Mouse (Mus musculus) MEL (cell line): ENCODE results near the gene Kcne2. TPM values are rescaled to one million over a fixed set of nuclear protein-coding genes. Genes with fewer than 3 reads are reported as not detected.
A peak's percentile ranks its signal among the peaks of the same experiment; 100 is the strongest.

Source experiments
- DNase-seq: peaks from one replicate; pipeline ENCODE4 v3.0.0; 2011; ENCODE audit warnings: low read depth, low spot score
- H3K27ac ChIP-seq: 2 replicates; pipeline ENCODE4 v1.5.1; 2012; ENCODE audit warnings: low read depth, mild to moderate bottlenecking, control low read depth, low read length, moderate library complexity; ENCODE audit not compliant: control insufficient read depth
- H3K27me3 ChIP-seq, 2 experiments: fragments of 150-350 bp in 1 of 2; sonication (generic) in 1 of 2; 2 replicates each; pipeline ENCODE4 v1.6.1; 2012; ENCODE audit warnings: low read length in 2 of 2, mild to moderate bottlenecking in 2 of 2, improper control_type of control experiment in 1 of 2, moderate library complexity in 1 of 2; ENCODE audit not compliant: insufficient read depth in 2 of 2, control insufficient read depth in 1 of 2
- H3K36me3 ChIP-seq, 2 experiments: 2 replicates each; pipeline ENCODE4 v1.6.1; 2012 to 2014; ENCODE audit warnings: low read length in 2 of 2, improper control_type of control experiment in 1 of 2, inconsistent platforms in 1 of 2, mild to moderate bottlenecking in 1 of 2; ENCODE audit not compliant: insufficient read depth in 2 of 2, control insufficient read depth in 1 of 2
- H3K4me1 ChIP-seq, 2 experiments: fragments of 150-350 bp in 1 of 2; sonication (generic) in 1 of 2; 2 replicates each; pipeline ENCODE4 v1.6.1; 2012; ENCODE audit warnings: low read length in 2 of 2, improper control_type of control experiment in 1 of 2, mild to moderate bottlenecking in 1 of 2; ENCODE audit not compliant: insufficient read depth in 2 of 2, control insufficient read depth in 1 of 2
- H3K4me3 ChIP-seq, 2 experiments: fragments of 150-350 bp in 1 of 2; sonication (generic) in 1 of 2; 2 replicates each; pipeline ENCODE4 v1.5.1; 2012; ENCODE audit warnings: low read depth in 2 of 2, low read length in 2 of 2, mild to moderate bottlenecking in 2 of 2, moderate library complexity in 2 of 2, control low read depth in 1 of 2, improper control_type of control experiment in 1 of 2; ENCODE audit not compliant: control insufficient read depth in 1 of 2, insufficient read depth in 1 of 2
- H3K79me2 ChIP-seq: 2 replicates; pipeline ENCODE4 v1.6.1; 2012; ENCODE audit warnings: mild to moderate bottlenecking, low read length, moderate library complexity; ENCODE audit not compliant: control insufficient read depth, poor library complexity, insufficient read depth
- H3K9ac ChIP-seq: 2 replicates; pipeline ENCODE4 v1.6.1; 2012; ENCODE audit warnings: low read depth, mild to moderate bottlenecking, control low read depth, low read length, moderate library complexity; ENCODE audit not compliant: control insufficient read depth, poor library complexity, severe bottlenecking
- H3K9me3 ChIP-seq: fragments of 150-350 bp; sonication (generic); replicated peaks from 2 replicates; pipeline ENCODE4 v1.6.1; 2012; ENCODE audit warnings: mild to moderate bottlenecking, low read length, improper control_type of control experiment, moderate library complexity; ENCODE audit not compliant: insufficient read depth
- CTCF ChIP-seq, 3 experiments: IDR thresholded peaks in 2 of 3; conservative IDR thresholded peaks in 1 of 3; 2 replicates each; pipeline ENCODE4 v1.5.1; 2011 to 2012; ENCODE audit warnings: low read length in 3 of 3, low read depth in 2 of 3, mild to moderate bottlenecking in 2 of 3, improper control_type of control experiment in 1 of 3, inconsistent platforms in 1 of 3, mixed read lengths in 1 of 3, moderate library complexity in 1 of 3; ENCODE audit not compliant: control insufficient read depth in 1 of 3, insufficient read depth in 1 of 3, poor library complexity in 1 of 3, severe bottlenecking in 1 of 3
- E2F4 ChIP-seq: IDR thresholded peaks from 2 replicates; pipeline ENCODE4 v1.6.1; 2011; ENCODE audit warnings: low read depth, low read length, improper control_type of control experiment, borderline replicate concordance
- ELF1 ChIP-seq: IDR thresholded peaks from 2 replicates; pipeline ENCODE4 v1.6.1; 2014; ENCODE audit warnings: low read depth, mild to moderate bottlenecking, inconsistent platforms, low read length, improper control_type of control experiment, moderate library complexity
- KAT2A ChIP-seq: conservative IDR thresholded peaks from 2 replicates; pipeline ENCODE4 v1.6.1; 2012; ENCODE audit warnings: low read depth, low read length, improper control_type of control experiment, inconsistent platforms
- MEF2A ChIP-seq: IDR thresholded peaks from 2 replicates; pipeline ENCODE4 v1.6.1; 2014; ENCODE audit warnings: low read depth, mild to moderate bottlenecking, inconsistent platforms, low read length, improper control_type of control experiment; ENCODE audit not compliant: poor library complexity, insufficient replicate concordance, severe bottlenecking; ENCODE audit errors: extremely low read depth
- MYB ChIP-seq: IDR thresholded peaks from 2 replicates; pipeline ENCODE4 v1.6.1; 2011; ENCODE audit warnings: mild to moderate bottlenecking, low read depth, low read length, improper control_type of control experiment
- NRF1 ChIP-seq: IDR thresholded peaks from 2 replicates; pipeline ENCODE4 v1.6.1; 2014; ENCODE audit warnings: low read depth, mild to moderate bottlenecking, inconsistent platforms, low read length, improper control_type of control experiment, moderate library complexity; ENCODE audit not compliant: poor library complexity, insufficient read depth, severe bottlenecking
- POLR2AphosphoS2 ChIP-seq: IDR thresholded peaks from 2 replicates; pipeline ENCODE4 v1.6.1; 2011; ENCODE audit warnings: low read length, improper control_type of control experiment
- RAD21 ChIP-seq: IDR thresholded peaks from 2 replicates; pipeline ENCODE4 v1.6.1; 2011; ENCODE audit warnings: mild to moderate bottlenecking, low read depth, low read length, improper control_type of control experiment
- RCOR1 ChIP-seq: IDR thresholded peaks from 2 replicates; pipeline ENCODE4 v1.6.1; 2012; ENCODE audit warnings: low read depth, mild to moderate bottlenecking, inconsistent platforms, low read length, improper control_type of control experiment
- SMC3 ChIP-seq: IDR thresholded peaks from 2 replicates; pipeline ENCODE4 v1.6.1; 2011; ENCODE audit warnings: low read depth, low read length, improper control_type of control experiment
- TCF12 ChIP-seq: IDR thresholded peaks from 2 replicates; pipeline ENCODE4 v1.6.1; 2014; ENCODE audit warnings: low read depth, mild to moderate bottlenecking, inconsistent platforms, low read length, improper control_type of control experiment, moderate library complexity
- USF2 ChIP-seq, 2 experiments: IDR thresholded peaks; 2 replicates each; pipeline ENCODE4 v1.6.1; 2011 to 2012; ENCODE audit warnings: improper control_type of control experiment in 2 of 2, low read length in 2 of 2, borderline replicate concordance in 1 of 2, inconsistent platforms in 1 of 2, low read depth in 1 of 2, mild to moderate bottlenecking in 1 of 2; ENCODE audit not compliant: insufficient read depth in 1 of 2
- ZC3H11A ChIP-seq: IDR thresholded peaks from 2 replicates; pipeline ENCODE4 v1.6.1; 2012; ENCODE audit warnings: low read depth, mild to moderate bottlenecking, inconsistent platforms, low read length, improper control_type of control experiment
- polyA plus RNA-seq, 2 experiments: library from polyadenylated mRNA; stranded (reverse) in 1 of 2; unstranded in 1 of 2; fragments of >175 nt in 1 of 2; fragments of >200 nt in 1 of 2; gene quantifications; 2 replicates each; pipeline versions ENCODE4 v1.2.1 to v1.2.4; 2012; ENCODE audit warnings: low replicate concordance in 2 of 2, low read depth in 1 of 2; ENCODE audit not compliant: insufficient read length in 2 of 2, insufficient read depth in 1 of 2, missing spikeins in 1 of 2
- total RNA-seq: library from RNA; depleted of rRNA; stranded (reverse); fragments of 300-350 nt; gene quantifications from 2 replicates; pipeline ENCODE4 v1.2.3, GENCODE M21; 2012

Kcne2 gene
- total and polyA plus RNA-seq, 3 experiments = 0.06 TPM; not detected in 2

DNA sequence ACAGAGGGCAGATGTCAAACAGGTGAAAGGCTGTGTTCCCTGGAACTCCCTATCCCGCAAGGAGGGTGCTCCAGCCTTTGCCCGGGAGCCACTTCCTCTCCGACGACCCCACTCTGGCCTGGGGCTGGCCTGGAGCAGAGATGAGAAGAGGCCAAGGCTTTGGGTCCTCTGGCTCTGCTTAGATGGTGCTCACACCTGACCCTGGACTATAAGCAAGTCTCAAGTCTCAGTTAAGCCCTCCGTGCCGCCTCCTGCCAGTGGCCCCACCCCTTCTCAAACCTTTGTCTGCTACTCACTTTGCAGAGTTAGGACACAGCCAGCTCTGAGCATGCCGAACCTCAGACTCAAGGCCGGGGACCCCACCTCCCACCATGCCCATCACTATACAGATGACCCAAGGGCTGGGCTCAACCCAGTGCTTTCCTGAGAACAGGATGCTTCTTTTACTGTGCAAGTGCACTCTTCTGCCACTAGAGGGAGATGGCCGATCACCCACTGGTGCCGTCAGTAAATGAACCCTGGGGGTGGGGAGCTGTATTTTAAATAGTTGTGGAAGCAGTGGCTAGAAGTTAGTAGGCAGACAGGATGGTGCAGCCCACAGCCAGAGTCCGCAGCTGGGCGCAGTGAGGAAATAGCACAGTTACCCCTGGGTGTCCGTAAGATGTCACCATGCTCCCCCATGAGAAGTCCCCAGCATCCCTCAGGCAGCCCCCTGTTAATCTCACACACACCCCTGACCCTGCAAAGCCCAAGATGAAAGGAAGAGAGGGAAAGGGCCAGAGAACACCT is 22.0 kb downstream of the Kcne2 start:
- no peaks in the 10 kb centered on the region for H3K27me3 ChIP-seq
- DNase-seq = peak; percentile 69
- H3K4me1 ChIP-seq = peaks cover 0 to 3% of the 10 kb centered on the region in 2 experiments; a peak in 1 of 4 replicates
- TF ChIP-seq E2F4 (no peak), SMC3 (peak; percentile 68), TCF12 (no peak), RCOR1 (no peak), USF2 (IDR thresholded peaks at IDR 0.05; ENCODE audit: borderline replicate concordance in 1 of 2, insufficient read depth in 1 of 2, low read depth in 1 of 2, low read length in 2 of 2) (no peak), ELF1 (no peak), RAD21 (peak; percentile 71), NRF1 (no peak), CTCF (IDR thresholded peaks at IDR 0.05 in 2 of 3, conservative IDR thresholded peaks at IDR 0.05 in 1 of 3; ENCODE audit: control insufficient read depth in 1 of 3, insufficient read depth in 1 of 3, low read depth in 2 of 3, low read length in 3 of 3, poor library complexity in 1 of 3, severe bottlenecking in 1 of 3) (peak; percentile 84 to 86 (median 85)), MYB (no peak), MEF2A (no peak), ZC3H11A (peak; percentile 23; the same call in 1 of the 2 replicates)
- TF ChIP-seq, all 39 proteins: peak for 4
- Histone ChIP-seq H3K9me3 (no peaks in the 10 kb centered on the region), H3K36me3 (no peaks in the 10 kb centered on the region), H3K9ac (no peak overlapping the region), H3K79me2 (no peaks in the 10 kb centered on the region), H3K4me3 (no peak overlapping the region), H3K27ac (no peak overlapping the region)

- H3K27ac ChIP-seq = no peak overlapping the region
- no peak for DNase-seq
- H3K79me2 ChIP-seq = no peaks in the 10 kb centered on the region; the same call in 1 of the 2 replicates
- peaks cover 0 to 6% of the 10 kb centered on the region in 2 experiments; a peak in 1 of 4 replicates for H3K4me1 ChIP-seq
- no peaks in the 10 kb centered on the region for H3K9me3 ChIP-seq
- no peak overlapping the region for H3K4me3 ChIP-seq
- no peak overlapping the region for H3K9ac ChIP-seq
- no peaks in the 10 kb centered on the region for H3K27me3 ChIP-seq
- H3K36me3 ChIP-seq = peaks cover 0 to 2% of the 10 kb centered on the region in 2 experiments; a peak in 1 of 4 replicates
- no peak for TF ChIP-seq CTCF (IDR thresholded peaks at IDR 0.05 in 2 of 3, conservative IDR thresholded peaks at IDR 0.05 in 1 of 3; ENCODE audit: control insufficient read depth in 1 of 3, insufficient read depth in 1 of 3, low read depth in 2 of 3, low read length in 3 of 3, poor library complexity in 1 of 3, severe bottlenecking in 1 of 3)
- TF ChIP-seq KAT2A = no peak
- no peak for TF ChIP-seq POLR2AphosphoS2
Measured at GRCm38 (mm10) chr16:92316049-92316738, 24.0 kb downstream of the Kcne2 start.
